Mouse (Mus musculus) subcutaneous adipose tissue, adult 2 months (tissue): ENCODE results near the gene Atg4c. TPM values are rescaled to one million over a fixed set of nuclear protein-coding genes. Genes with fewer than 3 reads are reported as not detected.

Experiments used
- polyA plus RNA-seq: library from polyadenylated mRNA; depleted of rRNA; stranded (reverse); fragments of >200 nt; gene quantifications from 2 replicates; pipeline ENCODE4 v1.2.3, GENCODE M21; 2012; ENCODE audit warnings: low replicate concordance; rRNA removed

Gene Atg4c
- polyA plus RNA-seq: 4.8 and 7.5 TPM in 2 replicates

GRCm38 (mm10) chr4:99193810-99194582 lies at the start of gene Atg4c:
Gene Atg4c (plus strand): TSS chr4:99193934.

Other genes with a start within 250 kb of the Atg4c start
- 0.64 and 1.6 TPM in 2 replicates for gene Angptl3, start 163.0 kb upstream of the Atg4c start, polyA plus RNA-seq
- 25.4 and 68.6 TPM in 2 replicates for gene Dock7, start 73.0 kb upstream of the Atg4c start, polyA plus RNA-seq
- gene Gm12689, start 102.0 kb downstream of the Atg4c start, polyA plus RNA-seq: 0.19 and 0.87 TPM in 2 replicates